Mouse (Mus musculus): ENCODE measurements around the gene Vwa3b. TPM values are rescaled to one million over a fixed set of nuclear protein-coding genes. Genes with fewer than 3 reads are reported as not detected.
A peak's percentile ranks its signal among the peaks of the same experiment; 100 is the strongest.

Vwa3b gene
- polyA plus RNA-seq, 1 experiment from 2014 or later: 0.82 TPM

DNA sequence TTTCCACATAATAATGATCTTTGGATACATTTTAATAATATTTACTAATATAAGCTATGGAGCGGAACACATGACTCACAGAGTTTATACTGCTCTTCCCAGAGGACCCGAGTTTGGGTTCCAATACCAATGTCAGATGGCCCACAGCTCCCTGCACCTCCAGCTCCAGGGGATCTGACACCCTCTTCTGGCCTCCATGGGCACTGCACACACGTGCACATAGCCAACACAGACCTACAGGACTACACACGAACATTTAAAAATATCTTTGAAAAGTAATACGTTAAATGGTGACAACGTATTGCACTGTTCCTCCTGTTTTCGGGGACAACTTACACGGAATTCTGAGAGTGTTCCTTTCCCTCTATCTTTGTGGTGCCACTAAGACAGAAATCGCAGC, 125.5 kb downstream of the Vwa3b start:
- Histone ChIP-seq H3K9me3 (no peaks in the 10 kb centered on the region), H3K27ac (no peak overlapping the region), H3K4me3 (replicated peaks) (no peak overlapping the region), H3K9ac (no peak overlapping the region), H3K4me2 (no peak overlapping the region), H3K36me3 (replicated peaks) (no peaks in the 10 kb centered on the region), H3K4me1 (no peaks in the 10 kb centered on the region), H3K27me3 (no peaks in the 10 kb centered on the region)
- WGBS: 91% methylated on average over 9 of the region's 9 CpGs
- ATAC-seq (ENCODE audit: low FRiP score): no peak

DNA sequence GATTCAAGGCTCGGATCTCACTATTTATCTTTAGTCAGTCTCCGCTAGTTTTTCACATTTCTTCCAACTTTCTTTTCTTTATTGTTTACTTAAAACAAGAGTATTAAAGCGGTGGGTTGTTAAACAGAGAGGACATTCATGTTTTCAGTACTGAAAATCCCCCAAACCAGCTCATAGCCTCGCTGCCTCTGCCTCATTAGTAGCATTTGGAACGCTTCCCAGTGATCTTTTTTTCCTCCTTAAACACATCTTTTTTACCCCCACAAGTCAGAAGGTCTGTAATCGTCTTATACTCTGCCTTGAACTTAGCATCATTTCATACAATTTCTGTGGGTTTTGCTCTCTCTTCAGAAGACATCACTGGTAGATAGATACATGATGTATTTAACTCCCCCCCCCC, 139.7 kb downstream of the Vwa3b start:
- H3K4me3 ChIP-seq (replicated peaks): no peak overlapping the region
- WGBS: 45% methylated on average over 6 of the region's 6 CpGs

DNA sequence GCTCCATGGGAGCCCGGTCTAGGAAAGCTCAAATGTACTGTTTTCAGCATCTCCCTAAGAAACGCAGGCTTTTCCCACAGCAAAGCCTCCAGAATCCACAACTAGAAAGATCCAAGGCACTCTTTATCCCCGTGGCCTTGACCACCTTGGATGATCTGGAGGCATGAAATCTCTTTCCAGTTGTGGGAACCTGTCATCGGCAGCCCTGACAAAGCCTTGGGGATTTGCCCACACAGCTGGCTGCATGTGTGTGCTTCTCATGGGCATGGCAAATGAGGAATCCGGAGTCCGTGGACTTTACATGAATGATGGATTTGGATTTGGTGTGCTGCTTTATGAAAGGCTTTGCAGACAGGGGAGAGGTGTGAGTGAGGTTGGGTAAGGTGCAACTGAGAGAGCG, 141.5 kb downstream of the Vwa3b start:
- no peak overlapping the region for H3K4me3 ChIP-seq (replicated peaks)
- no peak overlapping the region for H3K9ac ChIP-seq
- H3K36me3 ChIP-seq (replicated peaks): no peaks in the 10 kb centered on the region
- 87% methylated on average over 7 of the region's 7 CpGs for WGBS
- no peaks in the 10 kb centered on the region for H3K27me3 ChIP-seq
- H3K27ac ChIP-seq: no peak overlapping the region
- no peaks in the 10 kb centered on the region for H3K4me1 ChIP-seq
- H3K4me2 ChIP-seq: no peak overlapping the region
- no peak for ATAC-seq (ENCODE audit: low FRiP score)
- no peaks in the 10 kb centered on the region for H3K9me3 ChIP-seq

More for the DNA sequence above, 139.7 kb downstream of the Vwa3b start:
- H3K27ac ChIP-seq: no peak overlapping the region
- no peaks in the 10 kb centered on the region for H3K36me3 ChIP-seq (replicated peaks)
- no peak for ATAC-seq (ENCODE audit: low FRiP score)
- H3K9me3 ChIP-seq: no peaks in the 10 kb centered on the region
- H3K9ac ChIP-seq: no peak overlapping the region
- no peaks in the 10 kb centered on the region for H3K27me3 ChIP-seq
- no peaks in the 10 kb centered on the region for H3K4me1 ChIP-seq
- H3K4me2 ChIP-seq: no peak overlapping the region

DNA sequence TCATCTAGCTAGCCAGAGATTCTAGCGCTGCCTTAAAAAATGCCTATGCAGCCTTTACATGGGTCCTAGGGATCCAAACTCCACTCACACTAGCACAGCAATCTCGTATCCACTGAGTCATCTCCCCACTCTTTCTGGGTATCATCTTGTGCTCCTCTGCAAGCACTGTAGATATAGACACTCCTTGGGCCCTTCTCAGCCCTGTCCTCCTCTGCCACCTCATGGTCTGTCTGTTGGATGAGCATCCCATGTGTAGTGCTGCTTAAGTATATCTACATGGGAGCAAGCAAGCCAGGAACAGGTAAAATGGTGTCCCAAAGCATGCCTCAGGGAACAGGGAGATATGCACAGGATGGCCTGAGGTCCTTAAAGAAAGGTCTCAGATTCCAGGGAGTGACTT, 151.5 kb downstream of the Vwa3b start:
- 82% methylated on average over 2 of the region's 2 CpGs for WGBS
- H3K9ac ChIP-seq: no peak overlapping the region
- ATAC-seq (ENCODE audit: low FRiP score): no peak

DNA sequence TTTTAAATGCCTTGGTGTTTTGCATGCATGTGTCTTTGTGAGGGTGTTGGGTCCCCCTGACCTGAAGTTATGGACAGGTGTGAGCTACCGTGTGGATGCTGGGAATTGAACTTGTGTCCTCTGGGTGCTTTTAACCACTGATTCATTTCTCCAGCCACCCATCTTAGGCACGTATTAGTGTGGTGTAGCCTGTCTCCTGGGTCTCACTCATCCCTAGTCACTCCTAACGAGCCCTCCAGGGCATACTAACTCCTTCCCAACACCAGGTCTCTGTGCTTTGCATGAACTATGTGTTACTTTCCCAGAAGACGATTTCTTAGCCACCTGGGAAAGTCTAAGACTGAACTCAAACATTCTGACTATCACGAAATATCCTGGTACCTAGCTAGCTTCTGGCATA, 153.5 kb downstream of the Vwa3b start:
- no peak overlapping the region for H3K9ac ChIP-seq
- no peaks in the 10 kb centered on the region for H3K36me3 ChIP-seq (replicated peaks)
- no peaks in the 10 kb centered on the region for H3K9me3 ChIP-seq
- no peak overlapping the region for H3K27ac ChIP-seq
- no peaks in the 10 kb centered on the region for H3K27me3 ChIP-seq
- no peak overlapping the region for H3K4me2 ChIP-seq
- 59% methylated on average over 5 of the region's 5 CpGs for WGBS
- H3K4me3 ChIP-seq (replicated peaks): no peak overlapping the region
- ATAC-seq (ENCODE audit: low FRiP score): no peak
- H3K4me1 ChIP-seq: no peaks in the 10 kb centered on the region; the same call in 1 of the 2 replicates

More for the DNA sequence above, 151.5 kb downstream of the Vwa3b start:
- Histone ChIP-seq H3K4me2 (no peak overlapping the region), H3K9me3 (no peaks in the 10 kb centered on the region), H3K36me3 (replicated peaks) (no peaks in the 10 kb centered on the region), H3K4me1 (no peaks in the 10 kb centered on the region; the same call in 1 of the 2 replicates), H3K27me3 (no peaks in the 10 kb centered on the region), H3K4me3 (replicated peaks) (no peak overlapping the region), H3K27ac (no peak overlapping the region)

DNA sequence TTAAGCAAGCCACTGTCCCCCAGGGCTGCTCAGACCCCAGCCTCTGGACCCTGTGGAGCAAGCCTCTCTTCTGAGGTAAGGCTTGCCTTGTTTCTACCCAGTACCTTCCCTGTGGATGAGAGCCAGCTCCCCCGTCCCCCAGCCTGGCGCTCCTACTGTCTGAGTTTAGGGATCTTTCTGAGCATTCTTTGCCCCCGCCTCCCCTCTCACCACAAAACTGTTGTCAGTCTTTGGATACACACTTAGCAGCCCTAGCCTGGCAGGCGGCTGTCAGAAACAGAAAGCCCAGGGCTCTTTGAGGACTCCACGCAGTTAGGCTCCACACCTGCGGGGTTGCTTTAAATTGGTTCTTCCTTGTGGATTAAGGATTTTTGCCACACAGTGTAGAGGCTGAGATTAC, 160.7 kb downstream of the Vwa3b start:
- Histone ChIP-seq H3K36me3 (replicated peaks) (no peaks in the 10 kb centered on the region), H3K4me1 (peaks cover 4% of the 10 kb centered on the region), H3K9me3 (no peaks in the 10 kb centered on the region), H3K4me3 (replicated peaks) (no peak overlapping the region), H3K9ac (no peak overlapping the region), H3K4me2 (no peak overlapping the region), H3K27ac (no peak overlapping the region), H3K27me3 (0 out of 2 replicates have a peak, but pooled peaks cover 3% of the 10 kb centered on the region)
- 48% methylated on average over 6 of the region's 6 CpGs for WGBS
- no peak for ATAC-seq (ENCODE audit: low FRiP score)

DNA sequence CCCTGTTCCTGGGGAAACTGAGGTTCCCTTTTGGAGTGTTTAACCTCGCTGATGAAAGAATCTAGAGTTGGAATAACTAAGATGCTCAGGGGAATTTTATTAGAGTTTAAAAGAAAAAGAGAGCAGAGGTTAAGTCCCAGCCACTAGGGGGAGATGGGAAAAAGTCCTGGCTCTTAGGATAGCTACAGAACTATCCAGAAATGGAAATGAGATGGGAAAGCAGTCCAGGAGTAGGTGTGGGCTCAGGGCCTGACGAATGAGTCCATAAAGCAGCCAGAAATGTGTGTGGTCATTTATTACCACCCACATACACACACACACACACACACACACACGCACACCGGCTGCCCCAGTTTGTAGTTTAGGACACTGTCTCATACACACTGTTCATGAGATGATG, 168.2 kb downstream of the Vwa3b start:
- 62% methylated on average over 4 of the region's 4 CpGs for WGBS
- Histone ChIP-seq H3K4me2 (no peak overlapping the region), H3K27ac (no peak overlapping the region), H3K36me3 (replicated peaks) (no peaks in the 10 kb centered on the region), H3K4me1 (no peaks in the 10 kb centered on the region), H3K9me3 (no peaks in the 10 kb centered on the region), H3K4me3 (replicated peaks) (no peak overlapping the region), H3K9ac (no peak overlapping the region), H3K27me3 (no peaks in the 10 kb centered on the region)
- ATAC-seq (ENCODE audit: low FRiP score): no peak

DNA sequence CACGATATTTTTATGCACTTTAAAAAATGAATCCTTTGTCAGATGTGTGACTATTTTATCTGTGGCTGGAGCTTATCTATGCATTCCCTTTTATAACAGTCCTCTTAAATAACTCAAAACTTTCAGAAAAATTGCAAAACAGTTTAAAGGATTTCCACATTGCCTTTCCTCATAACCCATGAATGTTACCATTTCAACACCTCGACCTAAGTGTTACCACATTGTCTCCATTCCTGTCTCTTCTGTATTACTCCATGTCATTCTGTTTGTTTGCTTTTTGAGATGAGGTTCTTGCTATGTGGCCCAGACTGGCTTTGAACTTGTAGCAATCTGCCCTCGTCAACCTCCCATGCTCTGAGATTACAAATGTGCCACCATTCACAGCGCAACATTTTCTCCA, 175.0 kb downstream of the Vwa3b start:
- Histone ChIP-seq H3K27me3 (no peaks in the 10 kb centered on the region), H3K4me3 (replicated peaks) (no peak overlapping the region), H3K4me2 (no peak overlapping the region), H3K9me3 (no peaks in the 10 kb centered on the region), H3K27ac (no peak overlapping the region), H3K9ac (no peak overlapping the region), H3K36me3 (replicated peaks) (no peaks in the 10 kb centered on the region), H3K4me1 (no peaks in the 10 kb centered on the region)
- ATAC-seq (ENCODE audit: low FRiP score): no peak
- WGBS: 89% methylated on average over 4 of the region's 4 CpGs

DNA sequence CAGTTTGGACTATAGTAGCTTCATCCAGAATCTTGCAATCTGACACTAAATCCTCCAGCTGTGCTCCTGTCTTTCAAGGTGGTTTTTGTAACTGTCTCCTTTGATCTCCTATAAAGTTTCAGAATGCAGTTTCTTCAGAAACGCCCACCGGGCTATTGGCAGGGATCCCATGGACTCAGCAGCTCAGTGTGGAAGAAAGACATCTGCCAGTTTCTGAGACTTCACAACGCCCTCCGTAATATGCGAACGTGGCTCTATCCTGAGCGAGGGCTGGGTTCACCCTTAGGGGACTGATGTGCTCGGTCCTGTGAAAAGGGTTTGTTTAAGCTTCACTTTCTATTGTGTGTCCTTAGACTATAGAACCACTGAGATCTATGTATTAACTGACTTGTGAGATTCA, 181.3 kb downstream of the Vwa3b start:
- Histone ChIP-seq H3K27ac (no peak overlapping the region), H3K4me1 (no peaks in the 10 kb centered on the region), H3K4me3 (replicated peaks) (no peak overlapping the region), H3K36me3 (replicated peaks) (no peaks in the 10 kb centered on the region), H3K27me3 (no peaks in the 10 kb centered on the region), H3K4me2 (no peak overlapping the region), H3K9ac (no peak overlapping the region), H3K9me3 (no peaks in the 10 kb centered on the region)
- WGBS: 75% methylated on average over 8 of the region's 8 CpGs
- ATAC-seq (ENCODE audit: low FRiP score): no peak

DNA sequence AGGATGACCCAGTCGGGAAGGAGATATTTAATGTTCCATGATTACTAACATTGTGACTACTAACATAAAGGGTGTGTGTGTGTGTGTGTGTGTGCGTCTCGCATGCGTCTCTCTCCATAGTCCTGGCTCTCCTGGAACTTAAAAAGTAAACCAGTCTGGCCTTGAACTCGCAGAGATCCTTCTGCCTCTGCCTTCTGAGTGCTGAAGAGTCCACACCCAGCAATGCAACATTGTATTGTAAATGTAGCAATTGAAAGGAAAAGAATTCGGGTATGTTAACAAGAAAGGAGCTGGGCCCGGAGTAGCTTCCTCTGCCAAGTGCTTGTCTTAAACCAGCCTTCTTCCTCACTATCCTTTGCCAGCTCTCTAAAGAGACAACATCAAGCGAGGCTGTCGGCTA, 186.0 kb downstream of the Vwa3b start:
- no peaks in the 10 kb centered on the region for H3K36me3 ChIP-seq (replicated peaks)
- 91% methylated on average over 9 of the region's 9 CpGs for WGBS
- no peak overlapping the region for H3K4me3 ChIP-seq (replicated peaks)
- no peak for ATAC-seq (ENCODE audit: low FRiP score)
- no peaks in the 10 kb centered on the region for H3K9me3 ChIP-seq
- H3K27ac ChIP-seq: no peak overlapping the region
- H3K4me2 ChIP-seq: no peak overlapping the region
- no peaks in the 10 kb centered on the region for H3K4me1 ChIP-seq
- no peaks in the 10 kb centered on the region for H3K27me3 ChIP-seq
- no peak overlapping the region for H3K9ac ChIP-seq

DNA sequence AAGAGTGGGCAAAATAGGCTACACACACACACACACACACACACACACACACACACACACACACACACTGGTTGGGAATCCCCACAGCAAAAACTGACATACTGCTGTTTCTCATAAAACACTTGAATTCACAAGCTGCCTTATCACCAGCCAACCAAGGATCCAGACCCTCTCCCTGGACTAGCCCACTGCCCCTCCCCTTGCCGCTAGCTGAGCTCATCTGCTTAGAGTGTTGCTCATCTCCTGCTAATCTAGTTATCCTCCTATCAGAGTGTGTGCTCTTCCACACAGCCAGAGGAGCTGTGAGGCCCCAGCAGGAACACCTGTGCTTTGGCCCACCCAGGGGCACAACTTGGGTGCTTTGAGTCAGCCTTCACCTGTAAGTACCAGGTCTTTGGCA, 187.7 kb downstream of the Vwa3b start, which contains the start of gene Cnga3:
TSS of gene Cnga3 (plus strand) at position 291 of the 400 bp plus-strand sequence.
- H3K9ac ChIP-seq: no peak within 1 kb of the TSS
- no peak within 1 kb of the TSS for H3K27ac ChIP-seq
- peaks cover 11% of the 10 kb centered on the region; the same call in 1 of the 2 replicates for H3K4me1 ChIP-seq
- H3K9me3 ChIP-seq: no peaks in the 10 kb centered on the region
- H3K4me3 ChIP-seq (replicated peaks): no peak within 1 kb of the TSS
- no peak within 1 kb of the TSS for H3K4me2 ChIP-seq
- 0 out of 2 replicates have a peak, but pooled peaks cover 5% of the 10 kb centered on the region for H3K27me3 ChIP-seq
- no peaks in the 10 kb centered on the region for H3K36me3 ChIP-seq (replicated peaks)
- ATAC-seq (ENCODE audit: low FRiP score): no peak
- 58% methylated on average over 1 of the region's 1 CpGs for WGBS

DNA sequence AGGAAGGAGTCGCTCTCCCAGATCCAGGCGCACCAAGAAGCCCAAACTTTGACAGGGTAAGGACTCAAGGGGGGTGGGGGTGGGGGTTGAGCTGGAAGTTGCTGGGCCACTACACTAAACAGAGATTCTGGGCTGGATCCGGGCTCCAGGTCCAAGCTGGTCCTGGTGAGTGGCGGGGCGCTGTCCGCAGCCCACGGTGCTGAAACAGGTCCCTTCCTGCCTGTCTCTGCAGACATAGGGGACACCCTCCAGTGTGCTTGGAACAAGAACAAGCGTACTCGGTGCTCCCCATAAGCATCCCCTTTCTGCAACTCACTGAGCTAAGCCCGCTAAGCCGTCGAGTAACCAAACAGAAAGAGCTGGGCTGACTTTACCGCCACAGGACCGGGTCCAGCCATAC, 192.0 kb downstream of the Vwa3b start:
- Histone ChIP-seq H3K9ac (no peak overlapping the region), H3K4me3 (replicated peaks) (no peak overlapping the region), H3K9me3 (no peaks in the 10 kb centered on the region), H3K4me2 (peak overlapping the region; percentile 13; the same call in 1 of the 2 replicates), H3K4me1 (peaks cover 28% of the 10 kb centered on the region), H3K36me3 (replicated peaks) (no peaks in the 10 kb centered on the region), H3K27ac (no peak overlapping the region), H3K27me3 (0 out of 2 replicates have a peak, but pooled peaks cover 5% of the 10 kb centered on the region)
- no peak for ATAC-seq (ENCODE audit: low FRiP score)
- 3% methylated on average over 14 of the region's 14 CpGs for WGBS

DNA sequence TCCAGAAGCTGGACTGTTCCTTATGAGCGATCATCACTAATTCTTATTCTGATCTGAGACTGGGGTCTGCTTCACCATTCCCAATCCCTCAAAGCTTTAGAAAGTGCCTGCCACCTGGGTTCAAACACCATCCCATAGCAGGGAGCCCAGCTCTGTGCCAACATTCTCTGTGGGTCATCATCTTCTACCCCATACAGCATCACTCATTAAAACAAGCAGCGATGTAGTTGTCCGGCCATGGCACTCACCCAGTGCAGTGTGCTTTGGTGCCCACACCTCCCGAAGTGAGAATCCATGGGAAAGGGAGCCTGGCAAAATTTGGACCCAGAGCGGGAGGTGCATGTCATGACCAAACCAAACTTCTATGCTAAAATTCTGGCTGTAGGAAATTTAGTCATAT, 193.2 kb downstream of the Vwa3b start:
- ATAC-seq (ENCODE audit: low FRiP score): 0 out of 2 replicates have a peak, but pooled peaks have one; percentile 49
- Histone ChIP-seq H3K4me2 (no peak overlapping the region; the same call in 1 of the 2 replicates), H3K27me3 (0 out of 2 replicates have a peak, but pooled peaks cover 5% of the 10 kb centered on the region), H3K4me1 (peaks cover 28% of the 10 kb centered on the region), H3K9me3 (no peaks in the 10 kb centered on the region), H3K4me3 (replicated peaks) (no peak overlapping the region), H3K36me3 (replicated peaks) (no peaks in the 10 kb centered on the region), H3K27ac (no peak overlapping the region), H3K9ac (no peak overlapping the region)
- WGBS: 90% methylated on average over 5 of the region's 5 CpGs

Data from forebrain, embryonic 12.5 days (tissue).